Mouse (Mus musculus) liver, embryonic 14.5 days (tissue): Measurements from ENCODE around the gene Gtf2ird2. TPM values are rescaled to one million over a fixed set of nuclear protein-coding genes. Genes with fewer than 3 reads are reported as not detected.

Source experiments
- ATAC-seq: fragments of 200-750 bp; cut with Nextera tagmentation; 2 replicates; pipeline ENCODE4 v1.8.0; 2017; ENCODE audit warnings: moderate number of reproducible peaks, mild to moderate bottlenecking, moderate library complexity; ENCODE audit not compliant: insufficient read depth
- DNase-seq, 3 experiments: peaks; one replicate each; pipeline ENCODE4 v3.0.0-alpha.2; 2012 to 2013; ENCODE audit warnings: low read depth in 3 of 3, low spot score in 3 of 3
- H3K27ac ChIP-seq: fragments of 300-500 bp; sonication (generic); 2 replicates; pipeline ENCODE4 v1.5.1; 2014; ENCODE audit warnings: moderate library complexity, mild to moderate bottlenecking, control low read depth, inconsistent platforms
- H3K27me3 ChIP-seq: fragments of 300-500 bp; sonication (generic); 2 replicates; pipeline ENCODE4 v1.6.1; 2014; ENCODE audit warnings: mild to moderate bottlenecking, low read length, moderate library complexity; ENCODE audit not compliant: control insufficient read depth, insufficient read depth
- H3K36me3 ChIP-seq: fragments of 300-500 bp; sonication (generic); replicated peaks from 2 replicates; pipeline ENCODE4 v1.6.1; 2014; ENCODE audit warnings: low read depth; ENCODE audit not compliant: control insufficient read depth, insufficient read depth
- H3K4me1 ChIP-seq, 2 experiments: fragments of 200-500 bp in 1 of 2; fragments of 300-500 bp in 1 of 2; sonication (generic) in 1 of 2; replicated peaks; 2 replicates each; pipeline ENCODE4 v1.6.1; 2012 to 2014; ENCODE audit warnings: antibody characterized with exemption in 1 of 2, inconsistent platforms in 1 of 2, low read length in 1 of 2; ENCODE audit not compliant: control insufficient read depth in 2 of 2, insufficient read depth in 2 of 2
- H3K4me2 ChIP-seq: fragments of 300-500 bp; sonication (generic); 2 replicates; pipeline ENCODE4 v1.6.1; 2014; ENCODE audit warnings: low read depth, mild to moderate bottlenecking, control low read depth, moderate library complexity
- H3K4me3 ChIP-seq, 2 experiments: fragments of 200-500 bp in 1 of 2; fragments of 300-500 bp in 1 of 2; sonication (generic) in 1 of 2; 2 replicates each; pipeline ENCODE4 v1.5.1; 2012 to 2014; ENCODE audit warnings: low read depth in 2 of 2, low read length in 2 of 2, mild to moderate bottlenecking in 2 of 2, control low read depth in 1 of 2, inconsistent platforms in 1 of 2, moderate library complexity in 1 of 2; ENCODE audit not compliant: insufficient read depth in 1 of 2
- H3K9ac ChIP-seq: fragments of 300-500 bp; sonication (generic); replicated peaks from 2 replicates; pipeline ENCODE4 v1.6.1; 2014; ENCODE audit warnings: mild to moderate bottlenecking, control low read depth, moderate library complexity
- H3K9me3 ChIP-seq: fragments of 300-500 bp; sonication (generic); 2 replicates; pipeline ENCODE4 v1.6.1; 2016; ENCODE audit warnings: low read length, mixed read lengths; ENCODE audit not compliant: control insufficient read depth
- CTCF ChIP-seq: IDR thresholded peaks from 2 replicates; pipeline ENCODE4 v1.5.1; 2016; ENCODE audit warnings: antibody characterized with exemption, low read depth, control low read depth
- EP300 ChIP-seq: IDR thresholded peaks from 2 replicates; pipeline ENCODE4 v1.6.1; 2016; ENCODE audit warnings: antibody characterized with exemption, low read depth
- WGBS: fragments of 180-500 bp; shearing (Covaris S2); extraction: QIAGEN DNeasy Blood & Tissue Kit; methylation state at CpG from one replicate; pipeline ENCODE4 v1.1.7; 2014; ENCODE audit not compliant: insufficient replicate concordance; 5-methylcytosine and 5-hydroxymethylcytosine counted together
- polyA plus RNA-seq, 2 experiments: library from polyadenylated mRNA; depleted of rRNA in 1 of 2; stranded (reverse) in 1 of 2; unstranded in 1 of 2; fragments of >200 nt; fragmentation: Nextera tagmentation in 1 of 2; extraction: Ambion mirVana in 1 of 2; gene quantifications; 2 replicates each; pipeline versions ENCODE4 v1.2.1 to v1.2.3; 2012 to 2014

Gtf2ird2 gene
- polyA plus RNA-seq, 2 experiments: 1.2 to 2.0 TPM

- Histone ChIP-seq H3K36me3 (peaks cover 47% of the 10 kb centered on the region), H3K4me3 (no peak overlapping the region), H3K9me3 (no peaks in the 10 kb centered on the region), H3K4me1 (no peaks in the 10 kb centered on the region), H3K27me3 (no peaks in the 10 kb centered on the region), H3K9ac (no peak overlapping the region), H3K27ac (no peak overlapping the region), H3K4me2 (no peak overlapping the region)
- ATAC-seq (no peak), DNase-seq (no peak)
- 27% methylated on average over 4 of the region's 4 CpGs for WGBS
- TF ChIP-seq CTCF: no peak
- no peak for TF ChIP-seq EP300
These were observed 74.6 kb downstream of the Gtf2ird2 start for GRCm38 (mm10) chr5:134258395-134258794.

GRCm38 (mm10) chr5:134258934-134259333 is 75.1 kb downstream of the Gtf2ird2 start:
- H3K27ac ChIP-seq: no peak overlapping the region
- H3K36me3 ChIP-seq: peaks cover 42% of the 10 kb centered on the region
- ATAC-seq (no peak), DNase-seq (no peak)
- no peak overlapping the region for H3K4me3 ChIP-seq
- 84% methylated on average over 2 of the region's 2 CpGs for WGBS
- no peaks in the 10 kb centered on the region for H3K4me1 ChIP-seq
- no peak overlapping the region for H3K9ac ChIP-seq
- H3K9me3 ChIP-seq: no peaks in the 10 kb centered on the region
- TF ChIP-seq CTCF: no peak
- no peak for TF ChIP-seq EP300
- H3K4me2 ChIP-seq: no peak overlapping the region
- no peaks in the 10 kb centered on the region for H3K27me3 ChIP-seq

GRCm38 (mm10) chr5:134260001-134260636 is 76.3 kb downstream of the Gtf2ird2 start:
- ATAC-seq: no peak
- 82% methylated on average over 9 of the region's 9 CpGs for WGBS
- Histone ChIP-seq H3K27ac (no peak overlapping the region), H3K4me2 (no peak overlapping the region), H3K4me1 (no peaks in the 10 kb centered on the region), H3K9ac (no peak overlapping the region), H3K4me3 (no peak overlapping the region), H3K9me3 (no peaks in the 10 kb centered on the region), H3K27me3 (no peaks in the 10 kb centered on the region), H3K36me3 (peaks cover 45% of the 10 kb centered on the region)
- TF ChIP-seq EP300 (no peak), CTCF (no peak)
- no peak for DNase-seq

- Histone ChIP-seq H3K27me3 (no peaks in the 10 kb centered on the region), H3K9me3 (no peaks in the 10 kb centered on the region), H3K36me3 (peaks cover 53% of the 10 kb centered on the region), H3K4me3 (no peak overlapping the region), H3K4me1 (no peaks in the 10 kb centered on the region), H3K9ac (no peak overlapping the region), H3K27ac (no peak overlapping the region), H3K4me2 (no peak overlapping the region)
- TF ChIP-seq CTCF (no peak), EP300 (no peak)
- WGBS: 64% methylated on average over 2 of the region's 2 CpGs
- no peak for DNase-seq
- no peak for ATAC-seq
These were observed 82.1 kb downstream of the Gtf2ird2 start for GRCm38 (mm10) chr5:134265890-134266289.

GRCm38 (mm10) chr5:134266404-134266803 is 82.6 kb downstream of the Gtf2ird2 start:
- no peak for DNase-seq

More at GRCm38 (mm10) chr5:134266404-134266803, 82.6 kb downstream of the Gtf2ird2 start:
- H3K4me3 ChIP-seq: no peak overlapping the region
- TF ChIP-seq EP300 (no peak), CTCF (no peak)
- ATAC-seq: no peak
- H3K27ac ChIP-seq: no peak overlapping the region
- no peak overlapping the region for H3K9ac ChIP-seq
- H3K4me1 ChIP-seq: no peaks in the 10 kb centered on the region
- H3K36me3 ChIP-seq: peaks cover 48% of the 10 kb centered on the region
- WGBS: 82% methylated on average over 18 of the region's 18 CpGs
- no peaks in the 10 kb centered on the region for H3K27me3 ChIP-seq
- no peak overlapping the region for H3K4me2 ChIP-seq
- H3K9me3 ChIP-seq: no peaks in the 10 kb centered on the region
